17 mouse cellular contexts compared by ENCODE assay signal in the genomic region with DNA sequence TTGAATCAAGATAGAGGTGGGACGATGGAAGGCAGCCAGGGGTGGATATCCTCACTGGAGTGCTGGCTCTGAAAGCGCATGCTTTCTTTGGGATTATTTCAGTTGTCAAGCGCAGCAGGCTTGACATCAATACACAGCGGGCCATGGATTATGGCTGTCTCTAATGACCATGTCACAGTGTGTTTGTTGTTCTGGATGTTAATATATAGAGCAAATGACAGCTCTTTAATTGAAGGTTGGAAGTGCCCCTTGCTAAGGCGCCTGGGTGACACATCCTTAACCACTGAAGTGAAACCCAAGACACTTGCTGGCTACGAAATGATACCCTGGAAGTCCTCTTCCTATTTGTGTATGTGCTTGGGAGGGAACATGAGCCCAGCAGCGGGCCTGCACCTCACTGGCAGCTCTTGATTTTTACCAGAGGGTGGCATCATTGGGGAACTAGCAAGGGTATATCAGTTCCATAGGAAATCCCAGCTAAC.
DNase-seq lines count a peak whose midpoint lies in the region; ATAC-seq and TF ChIP-seq lines count a peak whose summit lies in the region.
"Had no signal": no experiment of that assay in that cellular context is flagged by ENCODE, and none has a peak within 500 bp of the region (broad histone marks: within the 10 kb centered on the region; RNA-seq: fewer than 3 reads in every experiment).

No protein-coding gene starts in this region.

- DNase-seq in lung, postnatal 10 days: peak; percentile 9
- no peak for DNase-seq in lung, postnatal 4 days
- DNase-seq in brain, adult 2 months (ENCODE audit: low read depth, low spot score): peak; percentile 17
- DNase-seq in heart, adult 18-20 months: no peak
- DNase-seq: gastrocnemius, postnatal 36 days; kidney, postnatal 14 days; thymus, postnatal 14 days had no signal

- no peak overlapping the region for H3K27ac ChIP-seq in intestine, postnatal 0 days (ENCODE audit: low read depth, low read length)
- H3K27ac ChIP-seq in intestine, embryonic 15.5 days: no peak overlapping the region
- H3K27ac ChIP-seq in midbrain, embryonic 16.5 days (ENCODE audit: low read length): no peak overlapping the region
- H3K27ac ChIP-seq: liver, embryonic 14.5 days; stomach, embryonic 15.5 days had no signal

- no peaks in the 10 kb centered on the region for H3K9me3 ChIP-seq in intestine, postnatal 0 days (ENCODE audit: control insufficient read depth)
- H3K9me3 ChIP-seq in intestine, embryonic 15.5 days: no peaks in the 10 kb centered on the region
- H3K9me3 ChIP-seq in midbrain, embryonic 16.5 days (replicated peaks; ENCODE audit: control insufficient read depth, low read length, poor library complexity, severe bottlenecking): no peaks in the 10 kb centered on the region
- H3K9me3 ChIP-seq: heart, embryonic 12.5 days; stomach, embryonic 15.5 days had no signal

- no peak overlapping the region for H3K4me2 ChIP-seq in intestine, postnatal 0 days (replicated peaks; ENCODE audit: low read depth)
- no peak overlapping the region for H3K4me2 ChIP-seq in intestine, embryonic 15.5 days (replicated peaks)
- no peak overlapping the region for H3K4me2 ChIP-seq in midbrain, embryonic 16.5 days (ENCODE audit: low read length)
- H3K4me2 ChIP-seq: heart, embryonic 12.5 days; stomach, embryonic 15.5 days had no signal

- 0 out of 2 replicates have a peak, but pooled peaks have one; percentile 16 for TF ChIP-seq CTCF in intestine, postnatal 0 days (IDR thresholded peaks at IDR 0.05; ENCODE audit: low read depth)

- H3K4me3 ChIP-seq in intestine, postnatal 0 days (ENCODE audit: low read depth, low read length): no peak overlapping the region
- H3K4me3 ChIP-seq in intestine, embryonic 15.5 days (replicated peaks): no peak overlapping the region
- H3K4me3 ChIP-seq in midbrain, embryonic 16.5 days (ENCODE audit: low read depth, low read length): no peak overlapping the region
- H3K4me3 ChIP-seq: heart, embryonic 12.5 days; myocyte; stomach, embryonic 15.5 days had no signal

- 82% methylated on average over 7 of the region's 7 CpGs for WGBS in intestine, postnatal 0 days
- 83% methylated on average over 7 of the region's 7 CpGs for WGBS in intestine, embryonic 15.5 days
- WGBS in midbrain, embryonic 16.5 days: 38% methylated on average over 7 of the region's 7 CpGs

- no peak for ATAC-seq in intestine, postnatal 0 days
- ATAC-seq in intestine, embryonic 15.5 days: no peak
- 0 out of 2 replicates have a peak, but pooled peaks have one; percentile 42 for ATAC-seq in midbrain, embryonic 16.5 days
- no peak for ATAC-seq in megakaryocyte, adult 5-6 weeks (ENCODE audit: poor library complexity, severe bottlenecking)
- ATAC-seq: forebrain, embryonic 16.5 days had no signal

- no peak overlapping the region for H3K9ac ChIP-seq in intestine, postnatal 0 days (ENCODE audit: low read depth, low read length)
- H3K9ac ChIP-seq in intestine, embryonic 15.5 days: no peak overlapping the region
- H3K9ac ChIP-seq in midbrain, embryonic 16.5 days (ENCODE audit: low read depth, low read length): no peak overlapping the region
- H3K9ac ChIP-seq: heart, embryonic 12.5 days; liver, embryonic 14.5 days; stomach, embryonic 15.5 days had no signal

- H3K36me3 ChIP-seq in intestine, postnatal 0 days (ENCODE audit: control insufficient read depth, insufficient read depth): no peaks in the 10 kb centered on the region
- no peaks in the 10 kb centered on the region for H3K36me3 ChIP-seq in intestine, embryonic 15.5 days
- no peaks in the 10 kb centered on the region for H3K36me3 ChIP-seq in midbrain, embryonic 16.5 days (ENCODE audit: control insufficient read depth, insufficient read depth, low read length)
- H3K36me3 ChIP-seq: heart, embryonic 12.5 days; stomach, embryonic 15.5 days had no signal

- no peaks in the 10 kb centered on the region for H3K4me1 ChIP-seq in intestine, postnatal 0 days (replicated peaks; ENCODE audit: control insufficient read depth, insufficient read depth, low read length)
- no peaks in the 10 kb centered on the region for H3K4me1 ChIP-seq in intestine, embryonic 15.5 days (replicated peaks)
- no peaks in the 10 kb centered on the region for H3K4me1 ChIP-seq in midbrain, embryonic 16.5 days (ENCODE audit: control insufficient read depth, insufficient read depth, low read length)
- H3K4me1 ChIP-seq: stomach, embryonic 15.5 days had no signal

- H3K27me3 ChIP-seq in intestine, postnatal 0 days (replicated peaks; ENCODE audit: control insufficient read depth, insufficient read depth, low read length): no peaks in the 10 kb centered on the region
- H3K27me3 ChIP-seq in intestine, embryonic 15.5 days (replicated peaks): no peaks in the 10 kb centered on the region
- peaks cover 4% of the 10 kb centered on the region; the same call in 1 of the 2 replicates for H3K27me3 ChIP-seq in midbrain, embryonic 16.5 days (ENCODE audit: control insufficient read depth, insufficient read depth, low read depth, low read length)
- H3K27me3 ChIP-seq: CH12.LX; heart, embryonic 12.5 days; stomach, embryonic 15.5 days had no signal

Comparison
In these comparisons a context has a peak if more than half of its experiments do, and no peak if none do; other contexts are left out.
1. DNase-seq: peak in lung, postnatal 10 days (single experiment) and brain, adult 2 months (single experiment); none in lung, postnatal 4 days (0 of 2) and heart, adult 18-20 months (0 of 2).